Mouse (Mus musculus) intestine, postnatal 0 days (tissue): ENCODE results near the gene Arid4a. TPM values are rescaled to one million over a fixed set of nuclear protein-coding genes. Genes with fewer than 3 reads are reported as not detected.

Experiments used
- ATAC-seq: fragments of 200-750 bp; cut with Nextera tagmentation; 2 replicates; pipeline ENCODE4 v1.8.0; 2017; ENCODE audit warnings: mild to moderate bottlenecking, moderate TSS enrichment, moderate library complexity
- H3K27ac ChIP-seq: fragments of 300-500 bp; sonication (generic); 2 replicates; pipeline ENCODE4 v1.5.1; 2014; ENCODE audit warnings: mild to moderate bottlenecking, low read depth, low read length, moderate library complexity
- H3K27me3 ChIP-seq: fragments of 300-500 bp; sonication (generic); replicated peaks from 2 replicates; pipeline ENCODE4 v1.6.1; 2014; ENCODE audit warnings: low read length, mixed read lengths; ENCODE audit not compliant: control insufficient read depth, insufficient read depth
- H3K36me3 ChIP-seq: fragments of 300-500 bp; sonication (generic); 2 replicates; pipeline ENCODE4 v1.6.1; 2014; ENCODE audit warnings: mild to moderate bottlenecking, moderate library complexity; ENCODE audit not compliant: control insufficient read depth, insufficient read depth
- H3K4me1 ChIP-seq: fragments of 300-500 bp; sonication (generic); replicated peaks from 2 replicates; pipeline ENCODE4 v1.6.1; 2014; ENCODE audit warnings: antibody characterized with exemption, low read length, mixed read lengths; ENCODE audit not compliant: control insufficient read depth, insufficient read depth
- H3K4me2 ChIP-seq: fragments of 300-500 bp; sonication (generic); replicated peaks from 2 replicates; pipeline ENCODE4 v1.6.1; 2014; ENCODE audit warnings: low read depth, mild to moderate bottlenecking, moderate library complexity
- H3K4me3 ChIP-seq: fragments of 300-500 bp; sonication (generic); 2 replicates; pipeline ENCODE4 v1.5.1; 2014; ENCODE audit warnings: low read depth, low read length
- H3K9ac ChIP-seq: fragments of 300-500 bp; sonication (generic); 2 replicates; pipeline ENCODE4 v1.6.1; 2014; ENCODE audit warnings: mild to moderate bottlenecking, low read depth, low read length
- H3K9me3 ChIP-seq: fragments of 300-500 bp; sonication (generic); 2 replicates; pipeline ENCODE4 v1.6.1; 2016; ENCODE audit warnings: mixed run types; ENCODE audit not compliant: control insufficient read depth
- CTCF ChIP-seq: sonication (generic); IDR thresholded peaks from 2 replicates; pipeline ENCODE4 v1.5.1; 2016; ENCODE audit warnings: low read depth, mild to moderate bottlenecking, control low read depth, antibody characterized with exemption, moderate library complexity
- WGBS: fragments of 180-500 bp; shearing (Covaris S2); extraction: QIAGEN DNeasy Blood & Tissue Kit; methylation state at CpG from one replicate; pipeline ENCODE4 v1.1.7; 2014; 5-methylcytosine and 5-hydroxymethylcytosine counted together
- polyA plus RNA-seq: library from polyadenylated mRNA; unstranded; fragments of >200 nt; fragmentation: Nextera tagmentation; extraction: Ambion mirVana; gene quantifications from 2 replicates; pipeline ENCODE4 v1.2.1, GENCODE M21; 2015

Arid4a gene
- polyA plus RNA-seq, 1 experiment from 2014 or later, result 23.2 TPM

DNA sequence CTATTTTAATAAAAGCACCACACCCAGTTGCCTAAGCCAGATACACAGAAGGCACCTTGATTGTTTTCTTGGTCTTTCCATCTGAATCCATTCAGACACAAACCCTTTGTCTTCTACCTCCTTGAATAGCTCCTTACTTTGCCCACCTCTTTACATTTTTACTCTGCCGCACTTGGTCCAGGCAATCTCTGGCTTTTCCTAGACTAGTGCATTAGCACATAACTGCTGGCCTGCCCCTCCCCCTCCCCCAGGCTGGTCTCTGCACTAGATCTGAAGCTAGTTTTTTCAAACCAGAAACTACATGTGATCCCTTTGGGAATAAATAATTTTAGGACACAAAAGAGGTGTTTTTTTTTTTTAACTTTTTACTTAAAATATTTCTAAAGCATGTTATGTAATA lies 37.2 kb downstream of the Arid4a start:
- TF ChIP-seq CTCF, result no peak
- no peak overlapping the region for H3K9ac ChIP-seq
- H3K4me3 ChIP-seq, result no peak overlapping the region
- no peaks in the 10 kb centered on the region for H3K9me3 ChIP-seq
- no peaks in the 10 kb centered on the region for H3K4me1 ChIP-seq
- no peak for ATAC-seq
- no peak overlapping the region for H3K4me2 ChIP-seq
- 86% methylated on average over 1 of the region's 1 CpGs for WGBS
- H3K27me3 ChIP-seq, result no peaks in the 10 kb centered on the region
- H3K36me3 ChIP-seq, result peaks cover 25% of the 10 kb centered on the region; the same call in 1 of the 2 replicates
- no peak overlapping the region for H3K27ac ChIP-seq

GRCm38 (mm10) chr12:71053486-71053885 lies 37.7 kb downstream of the Arid4a start:
- 80% methylated on average over 1 of the region's 1 CpGs for WGBS
- TF ChIP-seq CTCF, result no peak
- no peak for ATAC-seq
- no peak overlapping the region for H3K4me2 ChIP-seq
- no peak overlapping the region for H3K4me3 ChIP-seq
- H3K27ac ChIP-seq, result no peak overlapping the region
- H3K4me1 ChIP-seq, result no peaks in the 10 kb centered on the region
- no peak overlapping the region for H3K9ac ChIP-seq
- H3K36me3 ChIP-seq, result peaks cover 25% of the 10 kb centered on the region; the same call in 1 of the 2 replicates
- H3K27me3 ChIP-seq, result no peaks in the 10 kb centered on the region
- no peaks in the 10 kb centered on the region for H3K9me3 ChIP-seq

GRCm38 (mm10) chr12:71055537-71055936 lies 39.7 kb downstream of the Arid4a start:
- Histone ChIP-seq H3K4me2 (no peak overlapping the region), H3K27ac (no peak overlapping the region), H3K27me3 (no peaks in the 10 kb centered on the region), H3K9me3 (no peaks in the 10 kb centered on the region), H3K4me1 (no peaks in the 10 kb centered on the region), H3K9ac (no peak overlapping the region), H3K36me3 (peaks cover 29% of the 10 kb centered on the region; the same call in 1 of the 2 replicates), H3K4me3 (no peak overlapping the region)
- TF ChIP-seq CTCF, result no peak
- 80% methylated on average over 3 of the region's 3 CpGs for WGBS
- no peak for ATAC-seq

DNA sequence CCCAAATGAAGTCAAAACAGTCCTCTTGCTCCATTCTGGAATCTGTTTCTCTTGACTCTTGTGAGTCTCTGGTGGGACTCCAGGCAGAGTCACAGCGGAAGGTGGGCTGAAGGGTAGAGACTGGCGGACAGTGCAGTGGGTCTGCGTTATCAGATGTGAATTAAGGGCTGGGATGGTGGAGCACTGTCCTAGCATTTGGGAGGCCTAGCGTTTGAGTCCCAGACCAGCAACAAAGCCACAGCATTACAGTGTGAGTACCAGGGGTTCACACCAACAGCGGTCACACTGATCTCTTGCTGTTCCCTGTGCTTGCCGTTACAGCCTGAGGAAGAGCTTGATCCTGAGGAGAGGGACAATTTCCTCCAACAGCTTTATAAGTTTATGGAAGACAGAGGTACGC lies 44.0 kb downstream of the Arid4a start:
- H3K27me3 ChIP-seq, result no peaks in the 10 kb centered on the region
- no peak for TF ChIP-seq CTCF
- no peak overlapping the region for H3K4me3 ChIP-seq
- H3K36me3 ChIP-seq, result peaks cover 49% of the 10 kb centered on the region
- WGBS, result 97% methylated on average over 7 of the region's 7 CpGs
- no peak overlapping the region for H3K27ac ChIP-seq
- no peaks in the 10 kb centered on the region for H3K4me1 ChIP-seq
- no peak overlapping the region for H3K9ac ChIP-seq
- no peak overlapping the region for H3K4me2 ChIP-seq
- H3K9me3 ChIP-seq, result no peaks in the 10 kb centered on the region
- ATAC-seq, result no peak

DNA sequence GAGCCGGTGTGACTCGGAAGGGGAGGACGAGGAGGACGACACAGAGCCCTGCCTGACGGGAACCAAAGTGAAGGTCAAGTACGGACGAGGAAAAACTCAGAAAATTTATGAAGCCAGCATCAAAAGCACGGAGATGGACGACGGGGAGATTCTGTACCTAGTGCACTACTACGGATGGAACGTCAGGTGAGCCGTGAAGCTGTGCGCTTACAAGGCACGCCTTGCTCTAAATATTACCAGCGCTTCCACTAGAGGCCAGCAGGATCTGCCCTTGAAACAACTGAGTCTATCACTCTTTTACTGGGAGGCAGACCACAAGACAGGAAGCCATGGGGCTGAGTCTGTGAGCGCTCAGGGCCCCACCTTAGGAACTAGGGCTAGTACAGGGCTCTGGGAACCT lies 54.1 kb downstream of the Arid4a start:
- Histone ChIP-seq H3K4me1 (no peaks in the 10 kb centered on the region), H3K9ac (no peak overlapping the region), H3K4me2 (no peak overlapping the region), H3K4me3 (no peak overlapping the region), H3K27ac (no peak overlapping the region), H3K36me3 (peaks cover 82% of the 10 kb centered on the region), H3K9me3 (no peaks in the 10 kb centered on the region), H3K27me3 (no peaks in the 10 kb centered on the region)
- ATAC-seq, result no peak
- 91% methylated on average over 17 of the region's 17 CpGs for WGBS
- no peak for TF ChIP-seq CTCF

DNA sequence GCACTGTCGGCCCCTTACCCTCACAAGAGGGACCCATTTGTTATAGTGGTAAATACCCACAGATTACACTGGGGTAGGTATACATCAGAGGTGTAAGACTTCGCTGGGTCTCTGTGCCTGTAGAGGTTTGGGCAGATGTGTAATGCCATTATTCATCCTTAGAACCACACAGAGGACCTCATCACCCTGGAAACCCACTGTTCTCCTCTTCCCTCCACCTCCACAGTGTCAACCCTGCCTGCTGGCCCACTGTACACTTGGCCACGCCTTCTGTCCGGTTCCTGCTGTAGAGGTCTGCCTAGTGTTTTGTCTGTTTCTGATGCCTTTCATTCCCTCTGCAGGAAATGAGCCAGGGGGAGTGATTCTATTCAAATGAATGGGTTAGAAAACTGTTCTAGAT lies 56.3 kb downstream of the Arid4a start:
- H3K36me3 ChIP-seq, result peaks cover 86% of the 10 kb centered on the region
- no peak for TF ChIP-seq CTCF
- no peak for ATAC-seq

More for the DNA sequence above, 56.3 kb downstream of the Arid4a start:
- Histone ChIP-seq H3K9ac (no peak overlapping the region), H3K9me3 (no peaks in the 10 kb centered on the region), H3K4me3 (no peak overlapping the region), H3K27ac (no peak overlapping the region), H3K4me2 (no peak overlapping the region), H3K27me3 (no peaks in the 10 kb centered on the region), H3K4me1 (no peaks in the 10 kb centered on the region)
- WGBS, result 90% methylated on average over 4 of the region's 4 CpGs
